Mouse (Mus musculus) gastrocnemius, postnatal 14 days (tissue): ENCODE results near the gene Gabrg3. TPM values are rescaled to one million over a fixed set of nuclear protein-coding genes. Genes with fewer than 3 reads are reported as not detected.

Experiments
- DNase-seq: peaks from one replicate; pipeline ENCODE4 v3.0.0; 2021; ENCODE audit warnings: mixed read lengths
- intact Hi-C: fragments of 180-260 bp; cut with DNase I; formaldehyde crosslinking; loops from one replicate; pipeline ENCODE4 v1.15.1; 2025; ENCODE audit warnings: low total_unique reads
- total RNA-seq, 2 experiments: library from RNA; stranded (reverse); gene quantifications; 2 replicates each; pipeline ENCODE4 v1.2.3; 2021

The Gabrg3 gene
- total RNA-seq, 2 experiments from 2014 or later: 0.07 TPM; not detected in 1

DNA sequence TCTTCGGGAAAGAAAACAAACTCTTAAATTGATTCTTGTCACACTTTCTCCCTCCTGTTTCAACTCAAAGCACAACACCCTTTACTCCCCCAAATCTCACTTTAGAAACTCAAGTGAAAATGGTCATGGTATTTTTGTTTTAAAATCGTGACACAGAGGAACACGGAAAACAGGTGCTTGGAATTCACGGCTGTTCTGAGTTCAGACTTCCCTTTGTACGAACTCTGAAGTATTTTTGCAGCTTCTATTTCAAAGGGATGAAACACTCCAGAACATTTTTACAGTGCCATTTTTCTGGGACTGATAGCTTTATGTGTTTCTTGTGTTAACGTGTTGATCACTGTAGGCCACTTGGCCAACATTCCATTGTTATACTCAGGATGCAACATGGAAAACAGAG, 561.5 kb downstream of the Gabrg3 start:
- intact Hi-C loops: no loop called here
- no peak for DNase-seq

DNA sequence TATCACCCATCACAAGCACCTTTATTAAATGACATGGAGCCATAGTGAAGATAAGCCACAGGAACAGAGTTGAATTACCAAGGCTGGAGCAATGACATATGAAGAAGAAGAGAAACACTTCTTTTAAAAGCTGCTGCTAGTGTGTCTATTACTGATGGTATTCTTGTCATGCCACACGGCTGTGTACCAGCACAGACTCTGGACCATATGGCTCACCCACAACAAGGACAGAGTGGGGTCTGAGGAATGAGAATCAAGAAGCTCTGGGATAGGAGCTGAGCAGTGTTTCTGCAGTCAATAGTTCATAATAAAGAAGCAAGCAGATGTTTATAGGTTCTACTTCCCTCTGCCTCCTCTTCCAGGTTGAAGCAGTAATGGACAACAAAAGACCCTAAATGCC, 585.1 kb downstream of the Gabrg3 start:
- DNase-seq: no peak
- intact Hi-C loops: no loop called here

DNA sequence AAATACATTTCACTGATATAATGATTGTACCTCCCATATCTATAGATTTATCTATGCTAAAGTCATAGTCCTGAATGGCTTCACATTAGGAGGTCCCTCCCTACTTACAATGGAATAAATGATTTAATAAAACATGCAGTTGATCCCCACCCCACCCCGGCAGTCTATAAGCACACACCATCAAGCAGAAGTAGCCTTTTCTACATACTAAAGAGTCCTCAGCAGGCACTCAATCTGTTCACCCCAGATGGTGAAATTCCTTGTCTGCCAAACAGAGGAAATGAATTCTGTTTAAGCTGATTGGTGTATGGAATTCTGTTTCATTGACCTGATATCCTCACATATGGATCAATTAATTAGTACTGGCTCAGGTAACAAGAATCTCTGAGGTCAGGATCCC, 607.9 kb downstream of the Gabrg3 start:
- DNase-seq: no peak
- intact Hi-C loops: no loop called here

DNA sequence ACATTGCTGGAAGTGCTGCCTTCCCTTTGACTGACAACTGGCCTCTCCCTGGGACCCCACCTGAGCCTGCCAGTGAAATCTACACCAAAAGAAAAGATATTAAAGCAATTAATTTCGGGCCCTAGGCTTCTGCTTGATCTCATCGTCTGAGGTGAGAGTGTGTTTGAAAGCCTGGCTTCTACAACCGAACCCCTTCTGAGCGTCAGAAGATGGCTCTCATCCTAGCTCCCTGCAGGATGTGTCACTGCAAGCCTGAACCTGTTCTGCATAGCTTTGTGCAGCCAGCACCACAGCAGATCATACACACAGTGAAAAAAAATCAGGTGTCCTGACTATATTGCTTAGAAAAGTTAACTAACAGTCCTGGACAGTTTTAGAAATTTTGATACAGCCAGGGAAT, 618.8 kb downstream of the Gabrg3 start:
- no peak for DNase-seq
- intact Hi-C loops: no loop called here

GRCm38 (mm10) chr7:56767796-56768195, 619.2 kb downstream of the Gabrg3 start:
- intact Hi-C loops: no loop called here
- no peak for DNase-seq

- no peak for DNase-seq
- intact Hi-C loops: no loop called here
These were observed 621.2 kb downstream of the Gabrg3 start for GRCm38 (mm10) chr7:56765612-56766445.

GRCm38 (mm10) chr7:56729225-56729624, 657.8 kb downstream of the Gabrg3 start:
- intact Hi-C loops: no loop called here
- no peak for DNase-seq

Other genes starting within 250 kb of the Gabrg3 start
- gene Gabrb3, start 32.5 kb upstream of the Gabrg3 start, total RNA-seq: under 1 TPM; 0.16 to 0.18 TPM
- gene Gabra5, start 122.9 kb upstream of the Gabrg3 start, total RNA-seq: not detected